Mouse (Mus musculus) inflammation-experienced regulatory T-cells, adult 6 months (primary cell): ENCODE data around the gene Taok3. TPM values are rescaled to one million over a fixed set of nuclear protein-coding genes. Genes with fewer than 3 reads are reported as not detected.

ENCODE experiments used
- ATAC-seq: one replicate; pipeline ENCODE4 v1.8.0; 2017
- polyA plus RNA-seq, 3 experiments: library from polyadenylated mRNA; unstranded; fragments of 100-300 nt; shearing (Covaris generic); gene quantifications; one replicate each; pipeline ENCODE4 v1.2.1; 2017

The Taok3 gene
- polyA plus RNA-seq, 3 experiments from 2014 or later, result 115 to 147 (median 144) TPM

GRCm38 (mm10) chr5:117118220-117118619 is 1.7 kb upstream of the Taok3 start:
- no peak for ATAC-seq

GRCm38 (mm10) chr5:117118850-117119249 is 1.1 kb upstream of the Taok3 start:
- ATAC-seq, result no peak

GRCm38 (mm10) chr5:117120489-117121466 is 849 bp downstream of the Taok3 start:
- ATAC-seq, result peak; percentile 3

GRCm38 (mm10) chr5:117121657-117122056 is 1.7 kb downstream of the Taok3 start:
- ATAC-seq, result no peak

- no peak for ATAC-seq
These were observed 3.2 kb downstream of the Taok3 start for GRCm38 (mm10) chr5:117123102-117123501.

- ATAC-seq, result no peak
These were observed 3.9 kb downstream of the Taok3 start for GRCm38 (mm10) chr5:117123840-117124239.

- ATAC-seq, result no peak
These were observed 5.8 kb downstream of the Taok3 start for GRCm38 (mm10) chr5:117125482-117126346.

GRCm38 (mm10) chr5:117127051-117127450 is 7.1 kb downstream of the Taok3 start:
- ATAC-seq, result no peak

GRCm38 (mm10) chr5:117130726-117131125 is 10.8 kb downstream of the Taok3 start:
- no peak for ATAC-seq

- peak; percentile 88 for ATAC-seq
These were observed 13.6 kb downstream of the Taok3 start for GRCm38 (mm10) chr5:117133446-117134065.

GRCm38 (mm10) chr5:117134066-117134888 is 14.3 kb downstream of the Taok3 start:
- ATAC-seq, result peak; percentile 32

GRCm38 (mm10) chr5:117134889-117135456 is 15.0 kb downstream of the Taok3 start:
- ATAC-seq, result no peak

GRCm38 (mm10) chr5:117135869-117136268 is 15.9 kb downstream of the Taok3 start:
- ATAC-seq, result peak; percentile 35

- no peak for ATAC-seq
These were observed 16.6 kb downstream of the Taok3 start for GRCm38 (mm10) chr5:117136570-117136969.

- no peak for ATAC-seq
These were observed 17.1 kb downstream of the Taok3 start for GRCm38 (mm10) chr5:117137011-117137410.

- no peak for ATAC-seq
These were observed 17.7 kb downstream of the Taok3 start for GRCm38 (mm10) chr5:117137594-117137993.

GRCm38 (mm10) chr5:117138295-117138988 is 18.5 kb downstream of the Taok3 start:
- peak; percentile 72 for ATAC-seq

- ATAC-seq, result no peak
These were observed 19.9 kb downstream of the Taok3 start for GRCm38 (mm10) chr5:117139822-117140221.

GRCm38 (mm10) chr5:117140374-117140773 is 20.4 kb downstream of the Taok3 start:
- no peak for ATAC-seq

GRCm38 (mm10) chr5:117143721-117144135 is 23.8 kb downstream of the Taok3 start:
- peak; percentile 63 for ATAC-seq

GRCm38 (mm10) chr5:117146165-117146564 is 26.2 kb downstream of the Taok3 start:
- no peak for ATAC-seq
